Mouse (Mus musculus) heart, embryonic 11.5 days (tissue): ENCODE data around the gene Hoxb2. TPM values are rescaled to one million over a fixed set of nuclear protein-coding genes. Genes with fewer than 3 reads are reported as not detected.

Experiments
- ATAC-seq: fragments of 200-750 bp; cut with Nextera tagmentation; replicated peaks from 2 replicates; pipeline ENCODE4 v1.8.0; 2017; ENCODE audit warnings: moderate library complexity; ENCODE audit not compliant: insufficient number of reproducible peaks, low FRiP score, low TSS enrichment
- H3K27ac ChIP-seq: fragments of 300-500 bp; sonication (generic); 2 replicates; pipeline ENCODE4 v1.5.1; 2014; ENCODE audit warnings: mild to moderate bottlenecking, low read depth, low read length
- H3K27me3 ChIP-seq: fragments of 300-500 bp; sonication (generic); 2 replicates; pipeline ENCODE4 v1.6.1; 2014; ENCODE audit warnings: mild to moderate bottlenecking, low read length, mixed read lengths; ENCODE audit not compliant: control insufficient read depth, insufficient read depth
- H3K36me3 ChIP-seq: fragments of 300-500 bp; sonication (generic); 2 replicates; pipeline ENCODE4 v1.6.1; 2014; ENCODE audit warnings: mild to moderate bottlenecking, low read length, moderate library complexity, mixed read lengths; ENCODE audit not compliant: control insufficient read depth, insufficient read depth
- H3K4me1 ChIP-seq: fragments of 300-500 bp; sonication (generic); 2 replicates; pipeline ENCODE4 v1.6.1; 2014; ENCODE audit warnings: low read length; ENCODE audit not compliant: control insufficient read depth, insufficient read depth
- H3K4me2 ChIP-seq: fragments of 300-500 bp; sonication (generic); 2 replicates; pipeline ENCODE4 v1.6.1; 2014; ENCODE audit warnings: mild to moderate bottlenecking, moderate library complexity
- H3K4me3 ChIP-seq: fragments of 300-500 bp; sonication (generic); 2 replicates; pipeline ENCODE4 v1.5.1; 2014; ENCODE audit warnings: low read depth, low read length
- H3K9ac ChIP-seq: fragments of 300-500 bp; sonication (generic); 2 replicates; pipeline ENCODE4 v1.6.1; 2014; ENCODE audit warnings: mild to moderate bottlenecking, low read depth, low read length, moderate library complexity
- H3K9me3 ChIP-seq: fragments of 300-500 bp; sonication (generic); replicated peaks from 2 replicates; pipeline ENCODE4 v1.6.1; 2016; ENCODE audit warnings: low read length; ENCODE audit not compliant: control insufficient read depth
- WGBS: fragments of 180-500 bp; shearing (Covaris S2); extraction: QIAGEN DNeasy Blood & Tissue Kit; methylation state at CpG from one replicate; pipeline ENCODE4 v1.1.7; 2014; ENCODE audit not compliant: insufficient replicate concordance; 5-methylcytosine and 5-hydroxymethylcytosine counted together
- polyA plus RNA-seq: library from polyadenylated mRNA; unstranded; fragments of >200 nt; fragmentation: Nextera tagmentation; extraction: Ambion mirVana; gene quantifications from 2 replicates; pipeline ENCODE4 v1.2.1, GENCODE M21; 2014

Hoxb2 gene
- 4.5 and 7.4 TPM in 2 replicates for polyA plus RNA-seq

DNA sequence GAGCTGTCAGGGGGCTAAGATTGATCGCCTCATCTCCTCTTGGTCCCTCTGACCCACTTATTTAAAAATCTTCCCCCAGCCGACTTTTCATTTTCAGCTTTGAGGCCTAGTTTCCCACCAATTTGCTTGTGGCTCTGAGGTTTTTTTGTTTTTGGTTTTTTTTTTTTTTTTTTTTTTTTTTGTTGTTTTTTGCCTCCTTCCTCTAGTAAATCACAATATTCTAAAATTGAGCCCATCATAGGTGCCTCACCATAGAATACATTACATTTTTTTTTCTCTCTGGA is at the start of gene Hoxb2:
TSS of gene Hoxb2 (plus strand) at position 185 of the 284 bp plus-strand sequence.
- no peaks in the 10 kb centered on the region for H3K9me3 ChIP-seq
- peak within 1 kb of the TSS; percentile 60; the same call in 1 of the 2 replicates for H3K9ac ChIP-seq
- H3K27ac ChIP-seq = peak within 1 kb of the TSS; percentile 62; the same call in 1 of the 2 replicates
- H3K36me3 ChIP-seq = no peaks in the 10 kb centered on the region
- peaks cover 18% of the 10 kb centered on the region for H3K4me1 ChIP-seq
- H3K4me3 ChIP-seq = peak within 1 kb of the TSS; percentile 14
- H3K27me3 ChIP-seq = peaks cover 83% of the 10 kb centered on the region
- WGBS = 8% methylated on average over 2 of the region's 2 CpGs
- ATAC-seq = no peak
- peak within 1 kb of the TSS; percentile 76 for H3K4me2 ChIP-seq

DNA sequence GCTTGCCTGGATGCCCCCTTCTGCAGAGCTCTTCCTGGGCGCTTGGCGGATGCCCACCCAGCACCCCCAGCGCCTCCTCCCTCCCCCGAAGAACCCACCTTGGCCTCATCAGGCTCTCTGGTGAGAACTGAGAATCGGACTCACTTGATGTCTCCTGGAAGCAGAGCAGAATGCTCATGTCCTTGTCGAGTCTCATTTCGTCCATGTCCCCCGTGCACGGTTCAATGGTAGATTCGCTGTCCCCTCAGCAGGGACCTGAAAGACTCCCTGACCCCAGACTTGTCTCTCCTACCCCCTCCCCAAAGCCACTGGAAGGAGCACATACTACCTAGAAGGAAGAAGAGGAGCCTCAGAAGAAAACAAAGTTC is 49.3 kb upstream of the Hoxb2 start:
- 4% methylated on average over 7 of the region's 10 CpGs for WGBS
- Histone ChIP-seq H3K27ac (no peak overlapping the region), H3K4me2 (peak overlapping the region; percentile 32), H3K4me3 (peak overlapping the region; percentile 26; the same call in 1 of the 2 replicates), H3K27me3 (peaks cover 100% of the 10 kb centered on the region), H3K9me3 (no peaks in the 10 kb centered on the region), H3K4me1 (peaks cover 9% of the 10 kb centered on the region; the same call in 1 of the 2 replicates), H3K36me3 (no peaks in the 10 kb centered on the region), H3K9ac (no peak overlapping the region)
- no peak for ATAC-seq

DNA sequence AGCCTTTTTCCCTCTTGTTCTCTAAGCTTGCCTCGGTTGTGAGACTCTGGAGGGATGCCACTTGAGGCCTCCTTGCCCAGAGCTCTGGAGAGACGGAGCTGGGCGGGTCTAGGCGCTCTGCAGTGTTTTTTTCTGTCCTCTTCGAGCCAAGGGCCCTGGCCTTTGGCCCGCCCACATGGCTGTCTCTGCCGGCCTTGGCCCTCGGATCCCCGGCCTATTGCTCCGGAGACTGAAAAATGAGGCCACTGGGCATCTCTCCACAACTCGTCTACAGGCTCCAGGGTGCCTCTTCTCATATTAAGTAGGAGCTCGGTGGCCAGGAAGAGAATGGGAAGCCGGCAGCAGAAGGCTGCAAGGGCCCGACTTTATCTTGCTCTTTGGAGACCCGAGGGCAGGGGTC is 48.5 kb upstream of the Hoxb2 start:
- Histone ChIP-seq H3K9ac (no peak overlapping the region), H3K9me3 (no peaks in the 10 kb centered on the region), H3K27me3 (peaks cover 100% of the 10 kb centered on the region), H3K36me3 (no peaks in the 10 kb centered on the region), H3K4me1 (peaks cover 9% of the 10 kb centered on the region; the same call in 1 of the 2 replicates), H3K4me2 (no peak overlapping the region; the same call in 1 of the 2 replicates), H3K27ac (no peak overlapping the region), H3K4me3 (no peak overlapping the region)
- no peak for ATAC-seq
- 3% methylated on average over 15 of the region's 15 CpGs for WGBS

DNA sequence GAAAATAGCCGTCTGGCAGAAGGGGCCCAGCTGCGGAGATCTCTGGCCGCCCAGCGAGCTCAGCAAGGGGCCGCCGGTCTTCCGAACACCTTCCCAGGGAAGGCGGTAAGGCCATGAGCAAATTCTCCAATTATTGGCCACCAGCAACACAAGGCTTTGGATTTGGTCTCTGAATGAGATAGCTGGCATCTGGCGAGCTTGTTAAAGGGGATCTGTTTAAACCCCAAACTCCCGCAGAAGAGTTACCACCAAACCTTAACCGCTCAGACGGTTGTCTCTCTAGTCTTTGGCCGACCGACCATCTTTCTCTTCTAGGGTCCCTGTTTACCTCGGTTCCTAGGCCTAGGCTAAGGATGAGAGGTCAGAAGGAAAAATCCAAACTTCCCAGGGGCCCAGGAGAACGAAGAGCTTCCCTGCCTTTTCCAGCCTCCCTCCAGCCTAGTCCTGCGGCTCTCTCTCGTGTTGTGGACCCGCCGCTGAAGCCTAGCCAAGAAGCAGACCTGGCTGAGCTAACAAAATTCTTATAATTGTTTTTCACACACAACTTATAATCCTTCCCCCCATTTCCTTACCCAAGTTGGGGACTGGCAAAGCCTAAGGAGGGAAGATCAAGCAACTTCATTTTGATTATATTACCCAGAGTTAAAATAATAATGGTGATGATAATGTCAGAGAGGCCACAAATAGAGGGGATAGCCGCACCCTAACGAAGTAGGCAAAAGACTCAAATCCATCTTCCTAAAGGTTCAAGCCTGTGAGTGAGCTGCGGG is 47.8 kb upstream of the Hoxb2 start:
- H3K4me1 ChIP-seq = peaks cover 9% of the 10 kb centered on the region; the same call in 1 of the 2 replicates
- H3K4me2 ChIP-seq = no peak overlapping the region
- H3K27ac ChIP-seq = no peak overlapping the region
- no peaks in the 10 kb centered on the region for H3K36me3 ChIP-seq
- H3K9me3 ChIP-seq = no peaks in the 10 kb centered on the region
- WGBS = 7% methylated on average over 23 of the region's 23 CpGs
- H3K9ac ChIP-seq = no peak overlapping the region
- 0 out of 2 replicates have a peak overlapping the region, but pooled peaks have one; percentile 11 for H3K4me3 ChIP-seq
- ATAC-seq = no peak
- H3K27me3 ChIP-seq = peaks cover 100% of the 10 kb centered on the region

DNA sequence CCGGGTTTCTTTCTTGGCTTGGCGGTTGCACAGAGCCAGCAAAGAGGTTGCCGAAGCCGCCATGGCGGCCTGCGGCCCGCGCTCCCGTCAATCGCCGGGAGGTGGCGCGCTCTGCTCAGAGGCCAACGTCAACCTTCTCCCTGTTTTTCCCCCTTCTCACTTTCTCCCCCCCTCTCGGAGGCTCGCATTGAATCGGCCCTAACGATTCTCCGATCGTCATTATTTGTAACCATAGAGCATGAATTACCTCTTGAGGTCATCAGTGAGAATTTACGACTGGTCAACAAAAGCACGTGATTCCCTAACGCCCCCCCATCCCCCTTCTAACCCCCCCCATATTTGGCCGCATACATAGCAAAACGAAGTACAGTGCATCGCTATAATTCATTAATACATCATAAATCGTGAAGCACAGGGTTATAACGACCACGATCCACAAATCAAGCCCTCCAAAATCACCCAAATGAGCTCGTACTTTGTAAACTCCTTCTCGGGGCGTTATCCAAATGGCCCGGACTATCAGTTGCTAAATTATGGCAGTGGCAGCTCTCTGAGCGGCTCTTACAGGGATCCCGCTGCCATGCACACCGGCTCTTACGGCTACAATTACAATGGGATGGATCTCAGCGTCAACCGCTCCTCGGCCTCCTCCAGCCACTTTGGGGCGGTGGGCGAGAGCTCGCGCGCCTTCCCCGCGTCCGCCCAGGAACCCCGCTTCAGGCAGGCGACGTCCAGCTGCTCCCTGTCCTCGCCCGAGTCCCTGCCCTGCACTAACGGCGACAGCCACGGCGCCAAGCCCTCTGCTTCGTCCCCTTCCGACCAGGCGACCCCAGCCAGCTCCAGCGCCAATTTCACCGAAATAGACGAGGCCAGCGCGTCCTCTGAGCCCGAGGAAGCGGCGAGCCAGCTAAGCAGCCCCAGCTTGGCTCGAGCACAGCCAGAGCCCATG is 46.9 kb upstream of the Hoxb2 start, which contains the start of gene Hoxb5:
TSS of gene Hoxb5 (plus strand) at position 186 of the 949 bp plus-strand sequence.
- Histone ChIP-seq H3K27ac (no peak within 1 kb of the TSS), H3K36me3 (no peaks in the 10 kb centered on the region), H3K27me3 (peaks cover 100% of the 10 kb centered on the region), H3K9ac (no peak within 1 kb of the TSS), H3K4me2 (peak within 1 kb of the TSS; percentile 52), H3K4me1 (peaks cover 9% of the 10 kb centered on the region; the same call in 1 of the 2 replicates), H3K9me3 (no peaks in the 10 kb centered on the region), H3K4me3 (peak within 1 kb of the TSS; percentile 11)
- under 1% methylated on average over 69 of the region's 69 CpGs for WGBS
- ATAC-seq = no peak

DNA sequence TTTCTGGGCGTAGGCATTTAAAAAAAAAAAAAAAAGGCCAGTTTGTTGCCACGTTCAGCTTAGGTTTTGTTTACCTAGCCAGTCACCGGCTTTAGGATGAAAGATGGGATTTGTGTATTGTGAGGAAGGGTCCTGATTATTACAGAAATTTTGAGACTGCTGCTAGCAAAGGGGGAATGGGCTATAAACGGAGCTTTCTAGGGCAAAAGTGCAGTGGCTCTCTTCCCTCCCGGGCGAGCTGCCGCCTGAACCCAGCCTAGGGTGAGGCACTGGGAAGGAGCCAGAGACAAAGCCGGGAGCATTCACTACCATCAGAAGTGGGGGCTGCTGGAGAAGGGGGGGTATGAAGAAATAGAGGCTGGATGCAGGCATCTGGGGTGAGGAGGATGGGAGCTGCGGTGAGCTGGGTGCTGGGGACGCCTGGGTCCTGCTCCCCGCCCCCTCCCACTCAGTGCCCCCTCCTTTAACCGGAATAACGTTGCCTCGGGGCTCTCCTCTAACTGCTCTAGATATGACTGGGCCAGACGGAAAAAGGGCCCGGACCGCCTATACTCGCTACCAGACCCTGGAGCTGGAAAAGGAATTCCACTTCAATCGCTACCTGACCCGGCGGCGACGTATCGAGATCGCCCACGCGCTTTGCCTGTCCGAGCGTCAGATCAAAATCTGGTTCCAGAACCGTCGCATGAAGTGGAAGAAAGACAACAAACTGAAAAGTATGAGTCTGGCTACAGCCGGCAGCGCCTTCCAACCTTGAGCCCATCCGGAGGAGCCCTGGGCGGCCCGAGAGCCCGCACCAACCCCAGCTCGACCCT is 45.7 kb upstream of the Hoxb2 start:
- H3K9ac ChIP-seq = peak overlapping the region; percentile 16; the same call in 1 of the 2 replicates
- WGBS = under 1% methylated on average over 38 of the region's 38 CpGs
- peaks cover 6% of the 10 kb centered on the region; the same call in 1 of the 2 replicates for H3K4me1 ChIP-seq
- peaks cover 100% of the 10 kb centered on the region for H3K27me3 ChIP-seq
- no peaks in the 10 kb centered on the region for H3K36me3 ChIP-seq
- peak overlapping the region; percentile 52 for H3K4me2 ChIP-seq
- peak overlapping the region; percentile 11 for H3K4me3 ChIP-seq
- no peak overlapping the region for H3K27ac ChIP-seq
- no peaks in the 10 kb centered on the region for H3K9me3 ChIP-seq
- no peak for ATAC-seq

DNA sequence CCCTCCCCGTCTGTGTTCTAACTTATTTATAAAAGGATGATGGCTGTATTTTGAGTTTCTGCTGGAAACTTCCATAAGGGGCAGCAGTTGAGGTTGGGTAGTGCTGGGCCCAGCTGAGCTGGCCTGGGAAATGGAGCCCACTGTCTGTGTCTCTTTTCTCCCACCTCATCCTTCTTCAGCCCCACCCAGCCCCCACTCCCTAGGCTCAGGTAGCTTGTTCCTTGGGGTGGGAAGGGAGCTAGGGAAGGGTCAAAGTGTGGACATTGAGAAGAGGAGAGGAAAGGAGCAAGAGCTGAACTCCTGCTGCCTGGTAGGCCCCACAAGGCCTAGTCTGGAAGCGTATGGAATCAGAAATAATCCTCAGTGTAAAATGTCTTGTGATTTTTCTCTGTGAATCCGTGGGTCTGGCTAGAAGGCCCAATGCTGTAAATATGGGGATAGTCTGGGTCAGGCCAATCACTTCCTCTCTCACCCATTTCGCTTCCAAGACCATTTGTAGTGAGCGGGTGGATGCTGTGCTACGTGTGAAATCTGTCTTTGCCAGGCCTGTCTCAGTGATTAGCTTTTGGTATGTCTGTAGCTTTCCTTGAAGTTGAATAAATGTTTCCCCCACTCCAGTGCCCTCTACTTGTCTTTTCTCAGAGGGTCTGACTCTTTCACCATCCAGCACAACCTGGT is 44.7 kb upstream of the Hoxb2 start:
- Histone ChIP-seq H3K4me2 (no peak overlapping the region), H3K36me3 (no peaks in the 10 kb centered on the region), H3K27me3 (peaks cover 100% of the 10 kb centered on the region), H3K27ac (no peak overlapping the region), H3K9me3 (no peaks in the 10 kb centered on the region), H3K9ac (no peak overlapping the region), H3K4me1 (peaks cover 2% of the 10 kb centered on the region; the same call in 1 of the 2 replicates), H3K4me3 (no peak overlapping the region)
- ATAC-seq = no peak
- 48% methylated on average over 6 of the region's 6 CpGs for WGBS
